15 mouse cellular contexts compared by ENCODE assay signal in genomic region chr13:20039590-20039989, GRCm38 (mm10).
"Had no signal": no experiment of that assay in that cellular context is flagged by ENCODE, and none has a peak within 500 bp of the region (broad histone marks: within the 10 kb centered on the region; RNA-seq: fewer than 3 reads in every experiment).

No protein-coding gene starts in this region.

- H3K9me3 ChIP-seq: limb, embryonic 13.5 days; liver, embryonic 15.5 days had no signal

- H3K4me3 ChIP-seq: limb, embryonic 13.5 days; liver, embryonic 15.5 days had no signal

- H3K27me3 ChIP-seq: limb, embryonic 13.5 days; liver, embryonic 15.5 days had no signal

- H3K4me1 ChIP-seq: liver, embryonic 15.5 days had no signal

- DNase-seq: kidney, adult 11 months; kidney, adult 9 months; kidney, postnatal 36 days; layer of hippocampus, adult 9-11 months; layer of hippocampus, postnatal 36 days; left cerebral cortex, postnatal 4 days; lung, adult 2 months; lung, postnatal 4 days; midbrain, embryonic 14.5 days; spleen, adult 18-20 months; thymus, postnatal 36 days had no signal

- ATAC-seq: lung, postnatal 0 days had no signal

- H3K36me3 ChIP-seq: limb, embryonic 13.5 days; liver, embryonic 15.5 days had no signal

- H3K27ac ChIP-seq: kidney, postnatal 0 days; limb, embryonic 13.5 days; liver, embryonic 15.5 days had no signal
